Mouse (Mus musculus): Measurements from ENCODE around the gene Magt1. TPM values are rescaled to one million over a fixed set of nuclear protein-coding genes. Genes with fewer than 3 reads are reported as not detected.
"Not testable (repeated sequence)": the region's sequence is repeated elsewhere in the genome, so short reads cannot be mapped to it uniquely, and the experiment has no call there.

The Magt1 gene
- total RNA-seq, 2 experiments from 2014 or later = 14.2 to 17.3 TPM

DNA sequence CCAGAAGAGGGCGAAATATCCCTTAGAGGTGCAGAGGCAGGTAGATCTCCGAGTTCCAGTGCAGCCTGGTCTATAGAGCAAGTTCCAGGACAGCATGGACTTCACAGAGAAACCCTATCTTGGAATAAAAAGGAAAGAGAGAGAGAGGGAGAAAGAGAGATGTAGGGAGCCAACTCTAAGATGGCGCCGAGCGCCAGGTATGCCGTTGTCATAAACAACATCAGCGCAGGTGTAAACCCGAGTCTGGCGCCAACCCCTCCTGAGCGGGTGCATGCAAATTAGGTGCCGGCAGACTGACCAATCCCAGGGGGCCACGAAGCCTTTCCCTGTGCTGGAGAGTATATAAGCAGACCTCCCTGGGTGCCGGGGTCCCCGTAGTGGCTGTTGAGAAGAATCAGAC, 54.6 kb downstream of the Magt1 start:
- not testable (repeated sequence) for DNase-seq (ENCODE audit: extremely low spot score in 1 of 2, low spot score in 1 of 2)

DNA sequence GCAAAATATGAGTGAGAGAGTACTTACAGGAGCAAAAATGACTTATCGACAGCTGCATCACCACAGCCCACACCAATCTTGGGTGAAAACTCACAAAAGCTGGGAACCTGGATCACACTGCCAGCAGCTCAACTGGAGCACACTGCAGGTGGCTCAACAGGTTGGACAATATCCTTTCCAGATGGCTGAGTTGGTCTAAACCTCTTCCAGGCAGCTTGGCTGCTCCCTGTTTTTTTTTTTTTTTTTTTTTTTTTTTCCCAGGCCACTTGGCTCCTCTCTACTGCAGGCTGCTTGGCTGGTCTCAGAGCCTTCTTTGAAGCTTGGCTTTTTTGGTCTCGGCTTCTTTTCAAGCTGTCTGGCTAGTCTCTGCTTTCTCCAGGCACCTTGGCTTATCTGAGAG, 57.7 kb downstream of the Magt1 start:
- no peak for DNase-seq (ENCODE audit: extremely low spot score in 1 of 2, low spot score in 1 of 2)

DNA sequence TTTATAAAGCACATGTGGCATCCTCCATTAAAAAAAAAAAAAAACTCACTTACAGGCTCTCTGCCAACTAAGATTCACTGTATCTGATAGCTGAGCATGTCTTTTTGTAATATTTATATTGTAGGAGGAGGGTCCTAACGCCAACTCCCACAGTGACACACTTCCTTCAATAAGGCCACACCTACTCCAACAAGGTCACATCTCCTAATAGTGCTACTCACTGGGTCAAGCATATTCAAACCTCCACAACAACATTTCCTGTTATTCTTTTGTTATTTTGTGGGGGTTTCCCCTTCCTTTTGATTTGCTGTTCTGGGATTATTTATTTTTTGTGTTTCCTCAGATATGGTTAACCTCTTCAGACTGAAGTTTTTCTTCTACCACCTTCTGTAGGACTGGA, 65.3 kb downstream of the Magt1 start:
- DNase-seq (ENCODE audit: extremely low spot score in 1 of 2, low spot score in 1 of 2) = no peak

DNA sequence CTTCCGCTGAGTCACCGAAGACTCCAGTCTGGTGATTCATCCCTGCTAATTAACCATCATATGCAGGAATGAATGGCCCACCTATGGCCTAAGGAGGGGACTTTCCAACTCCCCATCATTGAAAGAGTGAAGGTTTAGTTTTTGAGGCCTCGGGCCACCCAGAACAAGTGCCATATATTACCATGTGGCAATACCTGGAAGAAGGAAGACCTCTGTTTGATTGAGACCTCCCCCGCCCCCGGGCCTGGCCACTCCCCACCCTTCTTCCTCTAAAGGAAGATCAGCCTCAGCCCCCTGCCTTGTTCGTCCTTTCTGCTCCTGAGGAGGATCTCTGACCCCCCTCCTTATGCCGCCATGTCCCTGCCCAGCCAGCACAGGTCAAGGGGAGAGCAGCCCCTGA, 72.5 kb downstream of the Magt1 start:
- DNase-seq (ENCODE audit: extremely low spot score in 1 of 2, low spot score in 1 of 2) = no peak

DNA sequence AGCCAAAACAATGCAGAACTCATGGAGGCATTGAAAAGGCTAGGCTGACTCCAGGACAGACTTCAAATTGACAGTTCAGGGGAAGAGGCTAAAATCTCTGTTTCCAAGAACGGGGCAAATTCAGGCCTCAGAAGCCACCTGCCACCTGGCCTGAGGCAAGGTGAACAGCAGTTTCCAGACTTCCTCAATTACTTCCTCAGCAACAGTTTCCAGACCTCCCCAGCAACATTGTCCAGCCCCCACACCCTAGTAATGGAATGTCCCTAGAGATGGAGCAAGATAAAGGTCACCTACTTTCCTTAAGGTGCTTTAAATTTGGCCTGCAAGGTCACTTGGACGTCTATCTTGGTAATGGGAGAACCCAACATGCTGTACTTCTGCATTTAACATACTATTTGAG, 74.0 kb downstream of the Magt1 start:
- DNase-seq (ENCODE audit: extremely low spot score in 1 of 2, low spot score in 1 of 2) = no peak

DNA sequence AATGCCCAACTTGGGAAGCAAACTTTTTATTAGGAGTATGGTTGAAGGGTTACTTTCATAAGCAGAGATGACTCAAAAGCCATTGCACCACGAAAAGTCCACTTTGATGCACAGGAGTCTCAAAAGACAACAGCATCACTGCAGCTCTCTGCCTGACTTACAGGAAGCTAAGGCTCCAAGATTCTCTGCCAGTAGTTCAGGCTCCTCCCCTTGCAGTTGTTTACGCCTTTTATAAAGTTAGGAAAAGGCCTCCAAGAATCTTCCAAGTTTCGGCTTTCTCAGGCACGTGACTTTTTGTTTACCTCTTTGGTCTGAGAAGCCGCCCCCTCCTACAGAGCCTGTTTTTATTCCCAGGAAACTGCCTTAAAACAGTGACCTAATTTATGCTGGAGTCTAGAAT, 77.4 kb downstream of the Magt1 start:
- no peak for DNase-seq (ENCODE audit: extremely low spot score in 1 of 2, low spot score in 1 of 2)

DNA sequence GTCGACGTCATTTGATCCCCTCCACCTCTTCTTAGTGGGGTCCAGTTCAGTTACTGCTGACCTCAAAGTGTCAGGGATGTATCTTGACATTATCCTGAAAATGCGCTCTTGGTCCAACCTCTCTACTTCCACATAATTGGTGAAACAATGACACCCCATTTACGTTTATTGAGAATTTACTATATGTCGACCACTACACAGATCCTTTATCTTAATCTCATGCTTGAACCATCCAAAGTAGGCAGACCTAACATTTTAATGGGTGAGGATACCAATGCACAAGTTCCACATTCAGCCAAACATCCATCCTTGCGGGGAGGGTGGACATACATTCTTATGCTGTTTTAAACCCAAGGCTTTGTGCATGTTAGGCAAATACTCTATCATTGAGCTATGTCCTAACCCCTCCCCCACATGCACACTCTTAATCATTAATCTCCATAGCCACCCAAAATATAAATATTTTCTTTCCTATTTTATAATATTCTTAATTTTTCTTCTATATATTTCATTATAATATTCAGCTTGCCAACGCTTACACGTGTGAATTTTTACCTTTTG, 82.1 kb downstream of the Magt1 start:
- no peak for DNase-seq (ENCODE audit: extremely low spot score in 1 of 2, low spot score in 1 of 2)

DNA sequence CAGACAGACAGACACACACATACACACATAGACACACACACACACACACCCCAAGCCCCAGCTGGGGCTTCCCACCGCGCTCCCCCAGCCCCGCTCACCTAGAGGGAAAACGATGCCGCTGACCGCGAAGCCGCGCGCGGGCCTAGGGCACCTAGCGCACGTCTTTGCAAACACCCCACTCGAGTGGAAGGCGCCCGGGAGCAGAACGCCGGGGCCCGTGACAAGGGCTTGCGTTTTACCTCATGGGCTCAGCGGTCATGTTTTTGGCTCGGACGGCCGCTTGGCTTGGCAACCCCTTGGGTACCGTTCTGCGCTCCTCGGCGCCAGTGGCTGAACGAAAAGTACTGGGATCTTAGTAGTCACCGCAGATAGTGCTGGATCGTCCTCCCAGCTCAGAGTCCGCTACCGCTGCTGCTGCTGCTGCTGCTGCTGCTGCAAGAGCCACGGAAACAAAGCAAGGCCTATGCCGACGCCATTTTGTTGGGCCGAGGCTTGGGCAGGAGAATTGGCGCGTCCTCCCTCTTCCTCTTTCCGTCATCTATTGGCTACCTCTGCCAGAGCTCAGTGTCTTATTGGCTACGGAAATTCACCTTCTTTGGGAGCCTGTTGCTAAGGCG, 82.7 kb downstream of the Magt1 start, which contains the start of gene Atrx:
Atrx (minus strand) TSS at position 543 of the 617 bp plus-strand sequence.
- peak; percentile 31 to 53 for DNase-seq (ENCODE audit: extremely low spot score in 1 of 2, low spot score in 1 of 2)

DNA sequence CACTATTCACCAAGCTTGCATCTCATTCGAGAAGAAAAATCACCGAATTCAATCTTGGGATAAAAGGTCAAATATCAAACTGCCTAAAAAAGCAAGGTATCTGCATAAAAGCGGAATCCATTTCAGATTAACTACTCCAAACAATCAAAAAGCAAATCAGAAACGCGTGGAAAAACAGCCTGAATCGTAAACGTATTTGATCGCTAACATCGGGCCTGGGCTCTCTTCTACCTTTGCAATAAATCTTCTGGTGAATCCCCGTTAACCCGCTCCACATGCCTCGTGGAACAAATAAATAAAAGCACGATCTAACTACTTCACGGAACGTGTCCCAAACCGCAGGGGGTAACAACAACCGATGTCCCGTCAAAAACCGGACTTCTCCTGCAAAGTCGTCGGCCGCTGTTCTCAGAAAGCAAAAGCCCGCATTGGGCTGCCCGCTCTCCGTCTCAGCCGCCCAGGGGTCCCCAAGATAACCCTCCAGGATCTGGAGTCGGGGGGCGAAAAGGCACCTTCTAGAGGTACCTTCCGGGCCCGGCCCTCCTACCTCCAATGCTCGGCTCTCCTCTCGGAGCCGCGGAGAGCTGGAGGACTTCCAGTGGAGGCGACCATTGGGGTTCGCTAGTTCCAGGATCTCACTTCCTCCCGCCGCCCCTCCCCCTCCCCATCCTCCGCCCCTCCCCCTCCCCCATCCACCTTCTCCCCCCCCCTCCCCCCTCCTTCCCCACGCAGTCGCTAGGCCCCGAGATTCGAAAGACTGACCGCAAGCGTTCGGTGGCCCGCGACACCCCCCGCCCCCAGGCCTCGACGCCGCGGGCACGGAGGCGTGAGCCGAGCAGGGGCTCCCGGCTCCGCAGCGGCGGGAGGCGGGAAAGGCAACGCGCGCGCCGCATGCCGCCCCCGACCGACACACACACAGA, 83.5 kb downstream of the Magt1 start:
- peak; percentile 11 to 16 for DNase-seq (ENCODE audit: extremely low spot score in 1 of 2, low spot score in 1 of 2)

DNA sequence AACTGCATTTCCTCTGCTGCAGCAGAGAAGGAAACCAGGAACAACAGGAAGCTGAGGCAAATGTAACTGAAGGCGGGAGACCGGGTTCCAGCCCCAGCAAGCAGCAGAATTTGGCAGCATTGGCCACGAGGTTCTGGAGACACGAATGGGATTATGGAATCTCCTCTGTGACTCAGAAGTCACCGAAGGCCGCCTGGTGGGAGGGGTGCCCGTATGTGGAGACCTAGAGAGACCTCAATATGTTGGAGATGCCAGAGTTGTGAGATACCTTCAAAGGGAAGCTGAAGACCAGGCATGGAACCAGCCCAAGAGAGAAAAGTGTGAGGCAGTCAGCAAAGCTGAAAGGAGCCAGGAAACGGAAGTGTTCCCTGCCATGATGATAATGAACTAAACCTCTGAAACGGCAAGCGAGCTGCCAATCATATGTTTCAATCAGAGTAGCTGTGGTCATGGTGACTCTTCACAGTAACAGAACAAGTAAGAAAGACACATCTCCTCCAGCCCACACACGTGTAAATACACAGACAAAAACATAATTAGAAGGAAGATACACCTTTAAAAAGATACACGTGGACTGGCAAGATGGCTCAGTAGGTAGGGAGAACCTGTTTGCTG, 85.5 kb downstream of the Magt1 start:
- no peak for DNase-seq (ENCODE audit: extremely low spot score in 1 of 2, low spot score in 1 of 2)

DNA sequence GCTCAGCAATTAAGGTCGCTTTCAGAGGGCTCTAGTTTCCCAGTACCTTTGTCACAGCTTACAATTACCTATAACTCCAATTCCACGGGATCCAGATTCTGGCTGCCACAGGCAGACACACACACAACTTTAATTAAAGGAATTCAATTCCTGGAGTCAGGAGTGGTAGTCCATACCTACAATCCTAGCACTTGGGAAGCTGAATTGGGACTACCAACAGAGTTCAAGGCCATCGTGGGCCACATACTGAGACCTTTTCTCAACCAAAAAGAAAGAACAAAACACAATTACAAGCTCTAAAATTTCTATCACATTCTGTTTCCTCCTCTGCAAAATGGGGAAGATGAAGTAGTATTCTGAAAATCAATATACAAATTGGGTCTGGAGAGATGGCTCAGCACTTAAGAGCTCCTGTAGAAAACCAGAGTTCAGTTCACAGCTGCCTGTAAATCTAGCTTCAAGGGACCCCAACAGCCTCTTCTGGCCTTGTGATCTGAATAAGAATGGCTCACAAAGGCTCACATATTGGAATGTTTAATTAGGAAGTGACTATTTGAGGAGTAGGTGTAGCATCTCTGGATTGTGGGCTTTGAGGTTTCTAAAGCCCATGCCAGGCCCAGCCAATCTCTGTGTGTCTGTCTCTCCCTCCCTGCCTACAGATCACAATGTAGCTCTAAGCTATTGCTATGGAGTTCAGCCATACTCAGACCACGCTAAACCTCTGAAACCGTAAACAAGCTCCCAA, 87.2 kb downstream of the Magt1 start:
- no peak for DNase-seq (ENCODE audit: extremely low spot score in 1 of 2, low spot score in 1 of 2)

DNA sequence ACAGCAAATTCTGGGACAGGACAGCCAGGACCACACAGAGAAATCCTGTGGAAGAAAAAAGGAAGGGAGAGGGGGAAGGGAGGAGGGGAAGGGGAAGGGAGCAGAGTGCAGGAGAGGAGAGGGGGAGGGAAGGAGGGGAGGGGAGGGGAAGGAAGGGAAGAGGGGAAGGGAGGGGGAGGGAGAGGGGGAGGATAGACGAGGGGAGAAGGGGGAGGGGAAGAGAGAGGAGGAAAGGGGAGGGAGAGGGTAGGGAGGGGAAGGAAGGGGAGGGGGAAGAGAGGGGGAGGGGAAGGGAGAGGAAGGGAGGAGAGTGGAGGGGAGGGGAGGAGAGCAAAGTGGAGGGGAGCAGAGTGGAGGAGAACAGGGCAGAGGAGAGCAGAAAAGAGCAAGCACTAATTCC, 87.8 kb downstream of the Magt1 start:
- DNase-seq (ENCODE audit: extremely low spot score in 1 of 2, low spot score in 1 of 2) = no peak

DNA sequence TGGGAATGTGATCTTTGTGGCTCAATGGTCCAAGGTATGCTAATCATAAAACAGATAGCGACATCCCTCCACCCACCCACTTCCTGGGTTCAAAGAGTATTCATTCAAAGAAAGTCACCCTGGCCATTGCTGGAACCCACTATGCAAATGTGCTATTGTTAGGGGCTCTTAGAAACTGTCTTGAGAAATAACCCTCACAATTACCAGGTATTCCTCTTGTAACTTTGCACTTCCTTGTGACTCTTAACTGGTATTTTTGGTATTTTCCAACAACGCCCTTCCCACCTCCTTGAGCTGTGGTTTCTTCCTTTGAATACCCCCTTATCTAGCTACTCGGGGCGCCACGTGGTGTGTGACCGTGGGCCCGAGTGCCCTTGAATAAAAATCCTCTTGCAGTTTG, 88.7 kb downstream of the Magt1 start:
- DNase-seq (ENCODE audit: extremely low spot score in 1 of 2, low spot score in 1 of 2) = not testable (repeated sequence)

DNA sequence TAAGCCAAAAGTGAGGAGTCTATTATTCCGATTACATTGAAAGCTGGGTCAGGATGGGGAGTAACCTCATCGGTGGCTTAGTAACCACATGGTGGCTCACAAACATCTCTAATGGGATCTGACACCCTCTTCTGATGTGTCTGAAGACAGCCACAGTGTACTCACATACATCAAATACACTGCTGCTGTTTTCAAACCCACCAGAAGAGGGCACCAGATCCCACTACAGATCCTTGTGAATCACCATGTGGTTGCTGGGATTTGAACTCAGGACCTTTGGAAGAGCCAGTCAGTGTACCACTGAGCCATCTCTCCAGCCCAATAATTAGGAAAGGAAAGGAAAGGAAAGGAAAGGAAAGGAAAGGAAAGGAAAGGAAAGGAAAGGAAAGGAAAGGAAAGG, 90.3 kb downstream of the Magt1 start:
- peak in 1 of 2 experiments; percentile 27 for DNase-seq (ENCODE audit: extremely low spot score in 1 of 2, low spot score in 1 of 2)

Other genes starting within 250 kb of the Magt1 start
- 1 to 10 TPM; 1.5 to 2.3 TPM for gene Fgf16, start 247.6 kb downstream of the Magt1 start, total RNA-seq (2021)
- gene Atrx, start 82.5 kb downstream of the Magt1 start, total RNA-seq (2021) = 100 to 1,000 TPM; 147 to 187 TPM
- 100 to 1,000 TPM; 315 to 325 TPM for gene Cox7b, start 3.8 kb upstream of the Magt1 start, total RNA-seq (2021)
- gene Atp7a, start 15.4 kb upstream of the Magt1 start, total RNA-seq (2021) = 1 to 10 TPM; 6.2 to 7.2 TPM
- gene Tlr13, start 131.3 kb upstream of the Magt1 start, total RNA-seq (2021) = 1 to 10 TPM; 1.7 TPM
- gene Pgk1, start 175.2 kb upstream of the Magt1 start, total RNA-seq (2021) = 100 to 1,000 TPM; 448 to 493 TPM
- 10 to 100 TPM; 23.3 to 23.9 TPM for gene Taf9b, start 209.3 kb upstream of the Magt1 start, total RNA-seq (2021)
- gene Fnd3c2, start 243.5 kb upstream of the Magt1 start, total RNA-seq (2021) = not detected

Data from layer of hippocampus, postnatal 25 days (tissue).